Mouse (Mus musculus) neural tube, embryonic 15.5 days (tissue): ENCODE measurements around the gene Esyt1. TPM values are rescaled to one million over a fixed set of nuclear protein-coding genes. Genes with fewer than 3 reads are reported as not detected.
"Not testable (repeated sequence)": the region's sequence is repeated elsewhere in the genome, so short reads cannot be mapped to it uniquely, and the experiment has no call there.

Experiments used
- ATAC-seq: fragments of 200-750 bp; cut with Nextera tagmentation; 2 replicates; pipeline ENCODE4 v1.8.0; 2017; ENCODE audit warnings: mild to moderate bottlenecking, moderate TSS enrichment, moderate library complexity; ENCODE audit not compliant: low FRiP score
- H3K27ac ChIP-seq: fragments of 300-500 bp; sonication (generic); replicated peaks from 2 replicates; pipeline ENCODE4 v1.5.1; 2015; ENCODE audit warnings: mild to moderate bottlenecking, inconsistent platforms
- H3K27me3 ChIP-seq: fragments of 300-500 bp; sonication (generic); replicated peaks from 2 replicates; pipeline ENCODE4 v1.6.1; 2015; ENCODE audit warnings: inconsistent platforms
- H3K36me3 ChIP-seq: fragments of 300-500 bp; sonication (generic); 2 replicates; pipeline ENCODE4 v1.6.1; 2015; ENCODE audit warnings: inconsistent platforms
- H3K4me1 ChIP-seq: fragments of 300-500 bp; sonication (generic); 2 replicates; pipeline ENCODE4 v1.6.1; 2015; ENCODE audit warnings: inconsistent platforms
- H3K4me2 ChIP-seq: fragments of 300-500 bp; sonication (generic); 2 replicates; pipeline ENCODE4 v1.6.1; 2015; ENCODE audit warnings: inconsistent platforms, mild to moderate bottlenecking, moderate library complexity
- H3K4me3 ChIP-seq: fragments of 300-500 bp; sonication (generic); replicated peaks from 2 replicates; pipeline ENCODE4 v1.5.1; 2015; ENCODE audit warnings: mild to moderate bottlenecking, inconsistent platforms
- H3K9ac ChIP-seq: fragments of 300-500 bp; sonication (generic); replicated peaks from 2 replicates; pipeline ENCODE4 v1.6.1; 2015; ENCODE audit warnings: mild to moderate bottlenecking, inconsistent platforms
- H3K9me3 ChIP-seq: fragments of 300-500 bp; sonication (generic); replicated peaks from 2 replicates; pipeline ENCODE4 v1.6.1; 2016; ENCODE audit warnings: inconsistent platforms
- WGBS: fragments of 180-500 bp; shearing (Covaris S2); methylation state at CpG from one replicate; pipeline ENCODE4 v1.1.7; 2015; ENCODE audit warnings: mixed read lengths; 5-methylcytosine and 5-hydroxymethylcytosine counted together
- polyA plus RNA-seq: library from polyadenylated mRNA; unstranded; fragments of >200 nt; fragmentation: Nextera tagmentation; extraction: Ambion mirVana; gene quantifications from 2 replicates; pipeline ENCODE4 v1.2.1, GENCODE M21; 2015

Esyt1 gene
- polyA plus RNA-seq, 1 experiment from 2014 or later: 20.7 TPM

GRCm38 (mm10) chr10:128548051-128548791 is 22.6 kb upstream of the Esyt1 start:
- peaks cover 32% of the 10 kb centered on the region for H3K4me1 ChIP-seq
- 0% methylated on average over 30 of the region's 30 CpGs for WGBS
- peak overlapping the region; percentile 71 for H3K4me3 ChIP-seq
- peak overlapping the region; percentile 78 for H3K9ac ChIP-seq
- H3K4me2 ChIP-seq: peak overlapping the region; percentile 85
- 0 out of 2 replicates have a peak, but pooled peaks have one; percentile 3 for ATAC-seq
- H3K36me3 ChIP-seq: peaks cover 25% of the 10 kb centered on the region
- H3K9me3 ChIP-seq, H3K27me3 ChIP-seq: not testable (repeated sequence)
- H3K27ac ChIP-seq: peak overlapping the region; percentile 98

- H3K4me1 ChIP-seq: peaks cover 34% of the 10 kb centered on the region
- peak within 1 kb of the TSS; percentile 71 for H3K4me3 ChIP-seq
- no peaks in the 10 kb centered on the region for H3K9me3 ChIP-seq
- peak; percentile 90 for ATAC-seq
- H3K9ac ChIP-seq: peak within 1 kb of the TSS; percentile 78
- WGBS: under 1% methylated on average over 47 of the region's 50 CpGs
- peak within 1 kb of the TSS; percentile 85 for H3K4me2 ChIP-seq
- H3K36me3 ChIP-seq: peaks cover 31% of the 10 kb centered on the region
- no peaks in the 10 kb centered on the region for H3K27me3 ChIP-seq
- H3K27ac ChIP-seq: peak within 1 kb of the TSS; percentile 98
Measured at GRCm38 (mm10) chr10:128547361-128548032, 21.8 kb upstream of the Esyt1 start, which contains the start of gene Zc3h10. Gene Zc3h10, minus strand, starts transcription at chr10:128547774.

GRCm38 (mm10) chr10:128546787-128547186 is 21.1 kb upstream of the Esyt1 start:
- no peaks in the 10 kb centered on the region for H3K27me3 ChIP-seq
- peaks cover 34% of the 10 kb centered on the region for H3K4me1 ChIP-seq
- H3K36me3 ChIP-seq: peaks cover 37% of the 10 kb centered on the region
- peak overlapping the region; percentile 71 for H3K4me3 ChIP-seq
- peak overlapping the region; percentile 98 for H3K27ac ChIP-seq
- H3K4me2 ChIP-seq: peak overlapping the region; percentile 85
- peak overlapping the region; percentile 72 for H3K9ac ChIP-seq
- no peak for ATAC-seq
- H3K9me3 ChIP-seq: no peaks in the 10 kb centered on the region
- 31% methylated on average over 7 of the region's 7 CpGs for WGBS

- H3K36me3 ChIP-seq: peaks cover 37% of the 10 kb centered on the region
- H3K4me3 ChIP-seq: peak overlapping the region; percentile 71
- no peaks in the 10 kb centered on the region for H3K9me3 ChIP-seq
- WGBS: 13% methylated on average over 4 of the region's 4 CpGs
- peak overlapping the region; percentile 85 for H3K4me2 ChIP-seq
- peak overlapping the region; percentile 72 for H3K9ac ChIP-seq
- no peak for ATAC-seq
- peaks cover 34% of the 10 kb centered on the region for H3K4me1 ChIP-seq
- peak overlapping the region; percentile 98 for H3K27ac ChIP-seq
- H3K27me3 ChIP-seq: no peaks in the 10 kb centered on the region
Measured at GRCm38 (mm10) chr10:128546361-128546760, 20.7 kb upstream of the Esyt1 start.

- peaks cover 34% of the 10 kb centered on the region for H3K4me1 ChIP-seq
- H3K4me3 ChIP-seq: no peak overlapping the region
- H3K4me2 ChIP-seq: no peak overlapping the region
- H3K27ac ChIP-seq: no peak overlapping the region
- H3K36me3 ChIP-seq: peaks cover 40% of the 10 kb centered on the region
- no peak overlapping the region for H3K9ac ChIP-seq
- ATAC-seq: no peak
- no peaks in the 10 kb centered on the region for H3K9me3 ChIP-seq
- WGBS: 94% methylated on average over 3 of the region's 3 CpGs
- H3K27me3 ChIP-seq: no peaks in the 10 kb centered on the region
Measured at GRCm38 (mm10) chr10:128545570-128545898, 19.9 kb upstream of the Esyt1 start.

GRCm38 (mm10) chr10:128544674-128545569 is 19.3 kb upstream of the Esyt1 start:
- WGBS: 95% methylated on average over 37 of the region's 37 CpGs
- no peak overlapping the region for H3K4me3 ChIP-seq
- H3K9me3 ChIP-seq: no peaks in the 10 kb centered on the region
- peaks cover 34% of the 10 kb centered on the region for H3K4me1 ChIP-seq
- no peak overlapping the region for H3K4me2 ChIP-seq
- no peak overlapping the region for H3K9ac ChIP-seq
- H3K27me3 ChIP-seq: no peaks in the 10 kb centered on the region
- no peak overlapping the region for H3K27ac ChIP-seq
- peaks cover 40% of the 10 kb centered on the region for H3K36me3 ChIP-seq
- ATAC-seq: no peak

GRCm38 (mm10) chr10:128544151-128544657 is 18.5 kb upstream of the Esyt1 start:
- Histone ChIP-seq H3K4me3 (no peak overlapping the region), H3K4me1 (peaks cover 29% of the 10 kb centered on the region), H3K27ac (no peak overlapping the region), H3K36me3 (peaks cover 40% of the 10 kb centered on the region), H3K9ac (no peak overlapping the region), H3K27me3 (no peaks in the 10 kb centered on the region), H3K4me2 (no peak overlapping the region), H3K9me3 (no peaks in the 10 kb centered on the region)
- 97% methylated on average over 15 of the region's 15 CpGs for WGBS
- ATAC-seq: no peak

- Histone ChIP-seq H3K27ac (no peak overlapping the region), H3K27me3 (no peaks in the 10 kb centered on the region), H3K36me3 (peaks cover 40% of the 10 kb centered on the region), H3K9me3 (no peaks in the 10 kb centered on the region), H3K9ac (no peak overlapping the region), H3K4me2 (no peak overlapping the region), H3K4me1 (peaks cover 29% of the 10 kb centered on the region), H3K4me3 (no peak overlapping the region)
- ATAC-seq: no peak
- WGBS: 78% methylated on average over 2 of the region's 2 CpGs
Measured at GRCm38 (mm10) chr10:128543100-128543499, 17.4 kb upstream of the Esyt1 start.

GRCm38 (mm10) chr10:128538340-128538870 is 12.7 kb upstream of the Esyt1 start:
- Histone ChIP-seq H3K4me3 (no peak overlapping the region), H3K4me2 (no peak overlapping the region), H3K4me1 (peaks cover 8% of the 10 kb centered on the region), H3K27ac (no peak overlapping the region), H3K9me3 (no peaks in the 10 kb centered on the region), H3K27me3 (no peaks in the 10 kb centered on the region), H3K9ac (no peak overlapping the region), H3K36me3 (peaks cover 17% of the 10 kb centered on the region)
- ATAC-seq: no peak
- WGBS: 87% methylated on average over 1 of the region's 1 CpGs

GRCm38 (mm10) chr10:128536266-128536940 is 10.7 kb upstream of the Esyt1 start:
- no peaks in the 10 kb centered on the region for H3K27me3 ChIP-seq
- WGBS: 16% methylated on average over 18 of the region's 18 CpGs
- 0 out of 2 replicates have a peak overlapping the region, but pooled peaks have one; percentile 34 for H3K27ac ChIP-seq
- H3K4me3 ChIP-seq: peak overlapping the region; percentile 22; the same call in 1 of the 2 replicates
- 0 out of 2 replicates have a peak, but pooled peaks cover 3% of the 10 kb centered on the region for H3K36me3 ChIP-seq
- no peaks in the 10 kb centered on the region for H3K9me3 ChIP-seq
- peak; percentile 90 for ATAC-seq
- H3K4me1 ChIP-seq: peaks cover 4% of the 10 kb centered on the region
- peak overlapping the region; percentile 52 for H3K4me2 ChIP-seq
- no peak overlapping the region for H3K9ac ChIP-seq
